Mouse (Mus musculus) T-helper 1 cell (primary cell): ENCODE data around the gene Btnl6.
"Not testable (repeated sequence)": the region's sequence is repeated elsewhere in the genome, so short reads cannot be mapped to it uniquely, and the experiment has no call there.

Experiments
- in situ Hi-C: fragments of 300-600 bp; cut with MboI, MseI; formaldehyde crosslinking; loops from one replicate; pipeline ENCODE4 v1.15.1; 2025; ENCODE audit warnings: high pct_unique_total_duplicates

Btnl6 gene

GRCm38 (mm10) chr17:34517252-34517651 is at the start of gene Btnl6:
Btnl6 (minus strand) TSS chr17:34517352.
- in situ Hi-C loops = no loop called here

- in situ Hi-C loops = loop anchor here (5.0 kb wide), 2 partner anchors 53 to 248 kb away; partner anchors contain the start of gene Egfl8
These were observed 47.6 kb upstream of the Btnl6 start for GRCm38 (mm10) chr17:34564796-34565195.

GRCm38 (mm10) chr17:34564003-34564421 is 46.9 kb upstream of the Btnl6 start, which contains the start of gene Notch4:
Notch4 (plus strand) TSS chr17:34564268.
- in situ Hi-C loops = no loop called here

GRCm38 (mm10) chr17:34563354-34563753 is 46.2 kb upstream of the Btnl6 start:
- in situ Hi-C loops = no loop called here

GRCm38 (mm10) chr17:34562595-34562994 is 45.4 kb upstream of the Btnl6 start:
- in situ Hi-C loops = no loop called here

GRCm38 (mm10) chr17:34561200-34561599 is 44.0 kb upstream of the Btnl6 start:
- in situ Hi-C loops = no loop called here

GRCm38 (mm10) chr17:34560438-34560837 is 43.3 kb upstream of the Btnl6 start:
- in situ Hi-C loops = no loop called here

- in situ Hi-C loops = no loop called here
These were observed 42.7 kb upstream of the Btnl6 start for GRCm38 (mm10) chr17:34559895-34560294.

- in situ Hi-C loops = no loop called here
These were observed 42.0 kb upstream of the Btnl6 start for GRCm38 (mm10) chr17:34559116-34559515.

GRCm38 (mm10) chr17:34557411-34557810 is 40.3 kb upstream of the Btnl6 start:
- in situ Hi-C loops = no loop called here

- in situ Hi-C loops = no loop called here
These were observed 39.3 kb upstream of the Btnl6 start for GRCm38 (mm10) chr17:34556406-34556805.

- in situ Hi-C loops = no loop called here
These were observed 38.3 kb upstream of the Btnl6 start for GRCm38 (mm10) chr17:34555483-34555882.

- in situ Hi-C loops = no loop called here
These were observed 32.7 kb upstream of the Btnl6 start for GRCm38 (mm10) chr17:34549843-34550242.

GRCm38 (mm10) chr17:34549156-34549555 is 32.0 kb upstream of the Btnl6 start:
- in situ Hi-C loops = no loop called here

GRCm38 (mm10) chr17:34547601-34548000 is 30.4 kb upstream of the Btnl6 start:
- in situ Hi-C loops = no loop called here

GRCm38 (mm10) chr17:34546797-34547196 is 29.6 kb upstream of the Btnl6 start:
- in situ Hi-C loops = no loop called here

GRCm38 (mm10) chr17:34543567-34543966 is 26.4 kb upstream of the Btnl6 start:
- in situ Hi-C loops = not testable (repeated sequence)

GRCm38 (mm10) chr17:34532671-34533070 is 15.5 kb upstream of the Btnl6 start:
- in situ Hi-C loops = no loop called here

GRCm38 (mm10) chr17:34519001-34519400 is 1.8 kb upstream of the Btnl6 start:
- in situ Hi-C loops = no loop called here

GRCm38 (mm10) chr17:34518571-34518970 is 1.4 kb upstream of the Btnl6 start:
- in situ Hi-C loops = not testable (repeated sequence)

GRCm38 (mm10) chr17:34517795-34518194 is 643 bp upstream of the Btnl6 start:
- in situ Hi-C loops = no loop called here

- in situ Hi-C loops = no loop called here
These were observed 638 bp downstream of the Btnl6 start for GRCm38 (mm10) chr17:34516514-34516913.

GRCm38 (mm10) chr17:34511723-34512122 is 5.4 kb downstream of the Btnl6 start:
- in situ Hi-C loops = not testable (repeated sequence)

- in situ Hi-C loops = no loop called here
These were observed 9.6 kb downstream of the Btnl6 start for GRCm38 (mm10) chr17:34507591-34507990.
